ENCODE assay signal across 8 mouse cellular contexts in genomic region chr4:46087852-46088251, GRCm38 (mm10). TPM values are rescaled to one million over a fixed set of nuclear protein-coding genes. Genes with fewer than 3 reads are reported as not detected.
DNase-seq lines count a peak whose midpoint lies in the region; ATAC-seq lines count a peak whose summit lies in the region.

No protein-coding gene starts in this region.

- peak; percentile 61 for DNase-seq in cerebellum, adult 11 months
- no peak for DNase-seq in cerebellum, postnatal 4 days (ENCODE audit: low spot score in 2 of 2)
- DNase-seq in MN1 (ENCODE audit: low spot score), result peak; percentile 64
- peak; percentile 86 to 93 for DNase-seq in frontal cortex, adult 2 months (ENCODE audit: extremely low spot score in 1 of 2, low spot score in 1 of 2)
- peak; percentile 58 to 69 for DNase-seq in heart, postnatal 36 days
- DNase-seq in right cerebral cortex, adult 2 months (ENCODE audit: low spot score in 2 of 2), result peak; percentile 89 to 90
- no peak for DNase-seq in spleen, adult 12 weeks (ENCODE audit: low spot score)

- no peak for ATAC-seq in erythroid progenitor cell, adult 5-6 weeks (replicated peaks; ENCODE audit: low FRiP score, poor library complexity, severe bottlenecking)

- intact Hi-C loops in heart, postnatal 36 days (cut with DNase I), result loop anchor here (5.0 kb wide), 1 partner anchor 46 kb away; no protein-coding TSS in a partner anchor

RNA-seq across cellular contexts. Expression of gene Tmod1, which starts 49.1 kb away (rescaled TPM):
- polyA plus RNA-seq in frontal cortex, adult 2 months (2012; rRNA removed), result 58.6 and 63.5 TPM in 2 replicates
- 100 to 1,000 TPM; 272 to 278 TPM for total RNA-seq in heart, postnatal 36 days (2021)
- total RNA-seq in erythroid progenitor cell, adult 5-6 weeks (2015; ENCODE audit: low replicate concordance), result 258 and 260 TPM in 2 replicates
- total RNA-seq in erythroid progenitor cell, adult 5-6 weeks (2017; ENCODE audit: low replicate concordance), result 189 and 234 TPM in 2 replicates

RNA-seq across cellular contexts. Expression of gene Ncbp1, which starts 50.6 kb away (rescaled TPM):
- polyA plus RNA-seq in frontal cortex, adult 2 months (2012; rRNA removed), result 56.9 and 64.1 TPM in 2 replicates
- total RNA-seq in heart, postnatal 36 days (2021), result 10 to 100 TPM; 19.3 to 19.7 TPM
- 46.9 and 65.2 TPM in 2 replicates for total RNA-seq in erythroid progenitor cell, adult 5-6 weeks (2015; ENCODE audit: low replicate concordance)
- total RNA-seq in erythroid progenitor cell, adult 5-6 weeks (2017; ENCODE audit: low replicate concordance), result 55.1 and 78.8 TPM in 2 replicates

RNA-seq across cellular contexts. Expression of gene Tstd2, which starts 50.6 kb away (rescaled TPM):
- 13.6 and 14.9 TPM in 2 replicates for polyA plus RNA-seq in frontal cortex, adult 2 months (2012; rRNA removed)
- 10 to 100 TPM; 12.8 to 14.0 TPM for total RNA-seq in heart, postnatal 36 days (2021)
- 2.9 and 8.4 TPM in 2 replicates for total RNA-seq in erythroid progenitor cell, adult 5-6 weeks (2015; ENCODE audit: low replicate concordance)
- total RNA-seq in erythroid progenitor cell, adult 5-6 weeks (2017; ENCODE audit: low replicate concordance), result 9.6 and 22.8 TPM in 2 replicates

Comparison
In these comparisons a context has a peak if more than half of its experiments do, and no peak if none do; other contexts are left out.
1. DNase-seq: peak in cerebellum, adult 11 months (single experiment), MN1 (single experiment), frontal cortex, adult 2 months (2 of 2), heart, postnatal 36 days (2 of 2) and right cerebral cortex, adult 2 months (2 of 2); none in cerebellum, postnatal 4 days (0 of 2) and spleen, adult 12 weeks (single experiment).